Mouse (Mus musculus): ENCODE results near the gene Hcn2. TPM values are rescaled to one million over a fixed set of nuclear protein-coding genes. Genes with fewer than 3 reads are reported as not detected.
"Not testable (repeated sequence)": the region's sequence is repeated elsewhere in the genome, so short reads cannot be mapped to it uniquely, and the experiment has no call there.

The Hcn2 gene
- total RNA-seq, 4 experiments from 2014 or later = 8.1 to 10.9 (median 10.3) TPM

GRCm38 (mm10) chr10:79687513-79687912, 28.9 kb upstream of the Hcn2 start:
- DNase-seq = no peak

- DNase-seq = no peak
Observed at GRCm38 (mm10) chr10:79688720-79689119, 27.7 kb upstream of the Hcn2 start, which contains the start of gene Gzmm. TSS of gene Gzmm (plus strand) at chr10:79689020.

GRCm38 (mm10) chr10:79689178-79689577, 27.3 kb upstream of the Hcn2 start:
- DNase-seq = no peak

- DNase-seq = no peak
Observed at GRCm38 (mm10) chr10:79691986-79692548, 24.4 kb upstream of the Hcn2 start.

GRCm38 (mm10) chr10:79693580-79694378, 22.7 kb upstream of the Hcn2 start:
- no peak for DNase-seq

GRCm38 (mm10) chr10:79694379-79694655, 22.1 kb upstream of the Hcn2 start:
- no peak for DNase-seq

- DNase-seq = no peak
Observed at GRCm38 (mm10) chr10:79695231-79696128, 21.0 kb upstream of the Hcn2 start.

GRCm38 (mm10) chr10:79696129-79696651, 20.2 kb upstream of the Hcn2 start:
- DNase-seq = no peak

- no peak for DNase-seq
Observed at GRCm38 (mm10) chr10:79697916-79698315, 18.5 kb upstream of the Hcn2 start.

GRCm38 (mm10) chr10:79698459-79698858, 18.0 kb upstream of the Hcn2 start:
- DNase-seq = no peak

GRCm38 (mm10) chr10:79700676-79701075, 15.8 kb upstream of the Hcn2 start:
- DNase-seq = no peak

GRCm38 (mm10) chr10:79701443-79702129, 14.8 kb upstream of the Hcn2 start:
- no peak for DNase-seq

GRCm38 (mm10) chr10:79702970-79703369, 13.5 kb upstream of the Hcn2 start:
- not testable (repeated sequence) for DNase-seq

GRCm38 (mm10) chr10:79703541-79703940, 12.9 kb upstream of the Hcn2 start:
- DNase-seq = no peak

GRCm38 (mm10) chr10:79704065-79704969, 12.1 kb upstream of the Hcn2 start, which contains the start of gene Bsg:
TSS of gene Bsg (plus strand) at chr10:79704491.
- DNase-seq = peak; percentile 98

- DNase-seq = no peak
Observed at GRCm38 (mm10) chr10:79704970-79705360, 11.5 kb upstream of the Hcn2 start.

- no peak for DNase-seq
Observed at GRCm38 (mm10) chr10:79705951-79706350, 10.5 kb upstream of the Hcn2 start.

GRCm38 (mm10) chr10:79706406-79707094, 9.9 kb upstream of the Hcn2 start:
- DNase-seq = no peak

- DNase-seq = no peak
Observed at GRCm38 (mm10) chr10:79707162-79707561, 9.3 kb upstream of the Hcn2 start.

GRCm38 (mm10) chr10:79707759-79708158, 8.7 kb upstream of the Hcn2 start:
- DNase-seq = no peak

GRCm38 (mm10) chr10:79708668-79709067, 7.8 kb upstream of the Hcn2 start:
- no peak for DNase-seq
